Mouse (Mus musculus) kidney, adult 8-10 months (tissue): ENCODE data around the gene Slc15a3.

Source experiments
- DNase-seq, 2 experiments: peaks; one replicate each; pipeline ENCODE4 v3.0.0; 2022

Gene Slc15a3

GRCm38 (mm10) chr19:10839010-10839892 is at the start of gene Slc15a3:
TSS of gene Slc15a3 (plus strand) at chr19:10839727.
- DNase-seq = no peak

- no peak for DNase-seq
Observed at GRCm38 (mm10) chr19:10790323-10790722, 49.2 kb upstream of the Slc15a3 start.

GRCm38 (mm10) chr19:10793044-10793443 is 46.5 kb upstream of the Slc15a3 start:
- no peak for DNase-seq

- no peak for DNase-seq
Observed at GRCm38 (mm10) chr19:10794916-10795315, 44.6 kb upstream of the Slc15a3 start.

- no peak for DNase-seq
Observed at GRCm38 (mm10) chr19:10798576-10798975, 41.0 kb upstream of the Slc15a3 start.

- DNase-seq = no peak
Observed at GRCm38 (mm10) chr19:10799155-10799554, 40.4 kb upstream of the Slc15a3 start.

GRCm38 (mm10) chr19:10801070-10801469 is 38.5 kb upstream of the Slc15a3 start:
- DNase-seq = no peak

GRCm38 (mm10) chr19:10801906-10802305 is 37.6 kb upstream of the Slc15a3 start:
- DNase-seq = no peak

GRCm38 (mm10) chr19:10803751-10804150 is 35.8 kb upstream of the Slc15a3 start:
- no peak for DNase-seq

- no peak for DNase-seq
Observed at GRCm38 (mm10) chr19:10804850-10805660, 34.5 kb upstream of the Slc15a3 start.

GRCm38 (mm10) chr19:10805661-10806285 is 33.8 kb upstream of the Slc15a3 start:
- no peak for DNase-seq

- DNase-seq = no peak
Observed at GRCm38 (mm10) chr19:10808524-10809233, 30.8 kb upstream of the Slc15a3 start.

- no peak for DNase-seq
Observed at GRCm38 (mm10) chr19:10809428-10810175, 29.9 kb upstream of the Slc15a3 start.

- no peak for DNase-seq
Observed at GRCm38 (mm10) chr19:10810176-10810492, 29.4 kb upstream of the Slc15a3 start.

- DNase-seq = no peak
Observed at GRCm38 (mm10) chr19:10811471-10811870, 28.1 kb upstream of the Slc15a3 start.

GRCm38 (mm10) chr19:10813039-10813438 is 26.5 kb upstream of the Slc15a3 start:
- no peak for DNase-seq

- no peak for DNase-seq
Observed at GRCm38 (mm10) chr19:10813905-10814304, 25.6 kb upstream of the Slc15a3 start.

GRCm38 (mm10) chr19:10815871-10816270 is 23.7 kb upstream of the Slc15a3 start:
- DNase-seq = no peak

GRCm38 (mm10) chr19:10816462-10816861 is 23.1 kb upstream of the Slc15a3 start:
- no peak for DNase-seq

GRCm38 (mm10) chr19:10818217-10818946 is 21.1 kb upstream of the Slc15a3 start:
- DNase-seq = peak; percentile 11 to 17

GRCm38 (mm10) chr19:10821319-10821718 is 18.2 kb upstream of the Slc15a3 start:
- no peak for DNase-seq
